Mouse (Mus musculus): ENCODE results near the gene Rbm24. TPM values are rescaled to one million over a fixed set of nuclear protein-coding genes. Genes with fewer than 3 reads are reported as not detected.

Rbm24 gene
- polyA plus RNA-seq, 1 experiment from 2014 or later, result 34.9 TPM

Other genes starting within 250 kb of the Rbm24 start
- gene Stmnd1, start 144.7 kb upstream of the Rbm24 start, polyA plus RNA-seq (2015; fragmentation: Nextera tagmentation; extraction: Ambion mirVana), result 0.14 and 0.17 TPM in 2 replicates
- 127 and 145 TPM in 2 replicates for gene Cap2, start 83.4 kb downstream of the Rbm24 start, polyA plus RNA-seq (2015; fragmentation: Nextera tagmentation; extraction: Ambion mirVana)

Data from heart, embryonic 13.5 days (tissue).